Mouse (Mus musculus) liver, embryonic 14.5 days (tissue): ENCODE measurements around the gene Slco2a1.

Source experiments
- CTCF ChIP-seq: IDR thresholded peaks from 2 replicates; pipeline ENCODE4 v1.5.1; 2016; ENCODE audit warnings: antibody characterized with exemption, low read depth, control low read depth
- EP300 ChIP-seq: IDR thresholded peaks from 2 replicates; pipeline ENCODE4 v1.6.1; 2016; ENCODE audit warnings: antibody characterized with exemption, low read depth

GRCm38 (mm10) chr9:103024116-103024515, 35.6 kb downstream of the Slco2a1 start:
- TF ChIP-seq CTCF, result no peak
- TF ChIP-seq EP300, result no peak
